Mouse (Mus musculus) telencephalon, adult 2 months (tissue): ENCODE results near the gene Lzic.

ENCODE experiments used
- DNase-seq: peaks from one replicate; pipeline ENCODE4 v3.0.0-alpha.2; 2011; ENCODE audit warnings: low read depth, low spot score

Lzic gene

DNA sequence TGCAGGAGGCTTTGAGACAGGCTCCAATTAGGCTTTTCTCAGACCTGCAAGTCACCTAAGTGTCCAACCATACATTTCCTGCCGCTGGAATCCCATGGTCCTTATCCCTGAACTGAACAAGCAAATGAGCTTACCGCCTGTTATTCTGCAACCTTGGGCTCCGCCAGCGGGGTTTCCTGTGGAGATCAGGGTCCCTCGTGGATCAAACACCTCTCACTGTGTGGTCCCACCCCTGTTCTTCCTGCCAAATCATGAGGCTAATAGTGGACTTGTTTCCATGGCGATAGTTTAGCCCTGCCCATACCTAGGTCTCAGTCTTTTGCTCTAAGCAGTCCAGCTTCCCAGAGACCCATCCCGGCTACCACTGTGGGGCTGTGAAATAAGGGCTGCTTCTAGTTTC is 41.3 kb downstream of the Lzic start:
- no peak for DNase-seq

DNA sequence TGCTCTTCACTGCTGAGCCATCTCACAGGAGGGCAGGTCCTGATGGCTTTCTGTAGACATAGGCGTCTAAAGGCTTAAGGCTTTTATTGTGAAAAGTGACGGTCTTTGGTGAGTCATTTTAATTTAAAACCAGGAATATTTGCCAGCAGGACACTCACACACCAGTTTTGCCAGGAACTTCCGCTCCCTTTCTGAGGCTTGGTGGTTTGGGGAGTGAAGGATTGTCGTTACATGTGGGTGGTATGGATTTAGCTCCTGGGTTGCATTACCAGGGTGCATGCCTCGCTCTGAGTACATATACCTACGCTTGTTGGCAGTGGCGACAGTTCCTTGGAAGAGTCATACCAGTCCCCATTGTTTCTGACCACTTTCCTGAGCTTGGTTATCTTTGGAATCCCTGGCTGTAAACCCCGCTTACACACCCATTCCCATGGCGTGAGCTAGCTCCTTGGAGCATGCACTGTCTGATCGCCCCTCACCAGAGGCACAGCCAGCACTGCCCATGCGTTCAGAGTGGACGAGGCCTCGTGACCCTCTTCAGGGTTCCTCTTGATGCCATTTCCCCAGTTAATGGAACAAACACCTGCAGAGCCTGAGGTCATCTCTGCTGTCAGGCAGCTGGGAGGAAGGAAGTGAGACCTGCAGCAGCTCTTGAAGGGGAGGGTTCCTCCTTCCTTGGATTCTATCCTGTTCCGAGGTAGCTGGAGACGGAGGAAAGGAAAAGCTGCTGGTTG is 42.8 kb downstream of the Lzic start:
- DNase-seq: no peak

DNA sequence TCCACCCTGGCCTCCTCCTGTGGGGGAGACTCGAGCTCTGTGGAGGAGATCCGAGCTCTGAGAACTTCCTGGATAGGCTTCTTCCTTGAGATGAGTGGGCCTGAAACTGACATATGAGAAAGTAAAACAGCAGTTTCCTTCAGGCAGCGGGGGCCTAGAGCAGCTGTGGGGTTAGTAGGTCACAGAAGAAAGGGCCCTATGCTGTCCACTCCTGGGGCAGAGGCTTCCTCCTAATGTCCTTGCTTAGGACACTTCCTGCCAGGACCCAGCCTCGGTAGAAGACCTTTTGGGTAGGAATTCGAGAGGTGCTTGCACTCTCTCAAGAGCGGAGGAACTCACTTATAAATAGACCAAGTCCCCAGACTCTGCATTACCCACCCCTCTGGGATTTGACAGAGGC is 44.7 kb downstream of the Lzic start:
- DNase-seq: no peak

DNA sequence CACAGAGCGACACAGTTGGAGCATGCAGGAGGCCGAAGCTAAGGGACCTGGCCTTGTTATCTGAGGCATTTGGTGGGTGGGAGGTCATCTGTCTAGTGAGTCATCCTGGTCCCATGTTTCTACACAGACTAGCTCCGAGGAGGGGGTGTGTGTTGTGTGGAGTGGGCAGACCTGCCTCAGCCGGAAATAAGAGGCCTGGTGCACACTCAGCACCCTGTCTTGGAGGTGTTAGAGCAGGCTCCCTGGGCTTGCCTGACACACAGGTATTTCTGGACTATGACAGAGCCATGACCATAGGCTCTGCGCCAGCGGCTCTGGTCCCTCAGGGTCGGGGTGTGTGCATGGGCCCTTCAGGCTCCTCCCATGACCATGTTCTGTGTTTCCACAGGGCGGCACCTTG is 54.4 kb downstream of the Lzic start:
- no peak for DNase-seq

DNA sequence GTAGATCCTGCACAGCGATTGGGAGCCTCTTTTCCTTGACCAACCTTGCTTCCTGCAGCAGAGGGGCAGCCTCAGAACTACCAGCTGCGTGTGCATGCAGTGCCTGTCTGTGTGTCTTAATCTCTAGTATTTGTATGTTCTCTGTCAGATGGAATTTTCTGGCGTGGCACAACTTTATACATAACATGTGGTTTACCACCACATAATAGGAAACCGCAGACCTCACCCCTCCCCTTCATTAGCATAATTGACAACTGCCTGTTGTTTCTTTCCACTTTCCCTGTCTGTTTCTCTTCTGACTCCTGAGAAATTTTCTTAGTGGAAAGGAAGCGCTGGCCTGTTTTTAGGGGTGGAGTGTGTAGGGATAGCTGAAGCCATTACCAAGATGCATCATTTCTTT is 56.9 kb downstream of the Lzic start:
- DNase-seq: no peak

DNA sequence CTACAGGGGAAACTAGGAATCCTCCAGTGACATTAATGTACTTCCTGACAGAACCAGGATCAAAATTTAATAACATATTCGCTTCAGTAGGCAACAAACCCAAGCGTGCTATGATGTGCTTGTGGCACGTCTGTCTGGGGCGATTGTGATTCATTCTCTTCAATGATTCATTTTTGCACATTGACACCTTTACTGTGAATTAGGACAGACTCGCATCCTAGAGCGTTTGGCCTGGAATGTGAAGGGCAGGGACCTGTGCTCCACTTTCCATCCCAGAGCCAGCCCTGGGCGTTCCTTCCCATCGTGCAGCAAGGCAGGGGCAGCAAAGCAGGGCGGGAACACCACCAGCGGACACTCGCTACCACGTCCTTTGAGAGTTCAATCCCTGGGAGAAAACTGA is 57.4 kb downstream of the Lzic start:
- no peak for DNase-seq

DNA sequence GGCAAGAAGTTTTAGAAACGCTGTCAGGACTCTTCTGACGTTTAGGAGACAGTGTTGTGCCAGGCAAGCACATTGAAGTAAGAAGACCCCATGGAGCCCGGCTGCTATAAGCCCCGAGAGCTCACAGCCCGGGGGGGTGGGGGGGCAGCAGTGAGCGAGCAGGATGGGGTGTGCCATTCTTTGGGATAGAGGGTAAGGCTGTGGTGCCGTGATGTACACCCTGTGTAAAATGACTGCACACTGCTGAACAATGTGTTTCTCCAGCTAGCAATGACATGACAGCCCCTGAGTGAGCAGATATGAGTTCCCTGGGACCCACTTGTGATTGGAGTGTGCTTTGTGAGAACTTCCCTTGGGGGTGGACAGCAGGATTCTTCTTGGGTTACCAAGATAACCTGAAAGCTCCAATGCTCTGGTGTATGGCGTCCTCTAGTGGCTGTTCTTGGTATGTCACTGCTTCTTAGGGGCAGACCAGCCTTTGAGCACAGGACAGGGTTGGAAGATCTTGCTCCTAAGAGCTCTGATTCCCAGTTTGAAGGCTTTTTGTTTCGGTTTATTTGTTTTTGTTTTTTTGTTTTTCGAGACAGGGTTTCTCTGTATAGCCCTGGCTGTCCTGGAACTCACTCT is 58.0 kb downstream of the Lzic start:
- DNase-seq: no peak

DNA sequence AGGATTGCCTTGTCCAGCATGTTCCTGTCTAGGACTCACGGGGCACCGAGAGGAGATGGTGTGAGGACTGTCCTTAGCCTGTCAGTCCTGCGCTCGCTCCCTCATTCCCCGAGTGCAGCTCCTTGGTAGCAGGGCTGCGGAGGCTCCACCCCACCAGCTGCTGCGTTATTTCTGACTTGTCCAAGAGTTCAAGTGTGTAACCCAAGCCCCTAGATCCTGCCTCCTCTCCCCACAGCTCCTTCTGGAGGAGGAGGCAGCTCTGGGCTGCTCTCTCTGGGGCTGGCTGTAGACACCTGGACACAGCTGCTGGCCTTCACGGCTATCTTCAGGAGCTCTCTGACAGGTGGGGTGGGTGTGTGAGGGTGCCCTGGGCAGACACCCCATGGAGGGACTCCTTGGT is 59.9 kb downstream of the Lzic start:
- DNase-seq: no peak
